Mouse (Mus musculus) thymus, adult 2 months (tissue): ENCODE measurements at regions not wholly inside any gene's neighbourhood (a gene's known extent, or its start where the extent isn't known, plus 50 kb on each side); places are given as distances from the start of the nearest gene placed in this dataset.

Experiments
- CTCF ChIP-seq: fragments of 200-500 bp; IDR thresholded peaks from 2 replicates; pipeline ENCODE4 v1.5.1; 2012; ENCODE audit warnings: mild to moderate bottlenecking, control low read depth, low read length, moderate library complexity, borderline replicate concordance; ENCODE audit not compliant: control insufficient read depth, poor library complexity, insufficient read depth; ENCODE audit errors: extremely low read depth
- POLR2A ChIP-seq: fragments of 200-500 bp; IDR thresholded peaks from 2 replicates; pipeline ENCODE4 v1.6.1; 2012; ENCODE audit warnings: mild to moderate bottlenecking, low read length, control low read depth, moderate library complexity; ENCODE audit not compliant: control insufficient read depth, poor library complexity, insufficient read depth; ENCODE audit errors: extremely low read depth

DNA sequence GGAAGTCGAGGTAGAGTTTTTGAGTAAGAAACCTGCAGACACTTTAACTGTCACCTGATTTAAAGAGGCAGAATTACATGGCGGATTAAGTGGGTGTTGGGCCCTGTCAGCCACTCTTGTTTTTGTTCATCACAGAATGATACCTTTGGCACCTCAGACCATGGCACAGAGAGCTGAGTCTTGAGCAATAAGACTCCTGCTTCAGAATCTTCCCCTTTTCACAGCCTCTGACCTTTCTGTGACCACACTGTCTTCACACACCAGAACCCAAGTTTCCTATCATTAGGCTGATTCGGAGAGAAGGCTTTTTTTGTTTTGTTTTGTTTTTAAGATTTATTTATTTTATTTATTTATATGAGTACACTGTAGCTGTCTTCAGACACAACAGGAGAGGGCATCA lies 192.8 kb downstream of the Gm10260 start:
- TF ChIP-seq CTCF (no peak), POLR2A (no peak)
